Mouse (Mus musculus) stomach, postnatal 0 days (tissue): ENCODE measurements around the gene Ifi204.

ENCODE experiments used
- CTCF ChIP-seq: IDR thresholded peaks from 2 replicates; pipeline ENCODE4 v1.5.1; 2016; ENCODE audit warnings: antibody characterized with exemption, low read depth, mild to moderate bottlenecking, moderate library complexity
- EP300 ChIP-seq: optimal IDR thresholded peaks from 2 replicates; pipeline ENCODE3; 2016; ENCODE audit warnings: antibody characterized with exemption

DNA sequence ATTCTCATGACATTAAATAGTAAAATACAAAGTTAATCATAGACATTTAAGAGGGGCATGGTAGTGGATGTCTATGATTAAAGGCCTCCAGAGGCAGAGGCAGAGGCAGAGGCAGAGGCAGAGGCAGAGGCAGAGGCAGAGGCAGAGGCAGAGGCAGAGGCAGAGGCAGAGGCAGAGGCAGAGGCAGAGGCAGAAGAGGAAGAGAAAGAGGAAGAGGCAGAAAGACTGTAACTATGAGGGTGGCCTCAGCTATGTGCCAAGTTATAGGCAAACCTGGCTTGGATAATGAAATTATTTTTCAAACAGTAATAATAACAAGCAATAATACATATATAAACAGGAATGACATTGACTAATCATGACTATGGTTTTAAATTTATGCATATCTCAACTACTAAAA lies 26.2 kb downstream of the Ifi204 start:
- TF ChIP-seq CTCF (no peak), EP300 (no peak)
